Comparison of ENCODE assay signal across 8 mouse cellular contexts in genomic region chr4:116015996-116016395, GRCm38 (mm10). TPM values are rescaled to one million over a fixed set of nuclear protein-coding genes. Genes with fewer than 3 reads are reported as not detected.
A peak's percentile ranks its signal among the peaks of the same experiment; 100 is the strongest.
DNase-seq lines count a peak whose midpoint lies in the region; ATAC-seq and TF ChIP-seq lines count a peak whose summit lies in the region.

No protein-coding gene starts in this region.

- H3K36me3 ChIP-seq in kidney, embryonic 16.5 days (ENCODE audit: insufficient read depth, low read length) = no peaks in the 10 kb centered on the region
- H3K36me3 ChIP-seq in CH12.LX (replicated peaks in 1 of 2; ENCODE audit: control insufficient read depth in 1 of 2, insufficient read depth in 1 of 2, low read length in 1 of 2) = peaks cover 0 to 12% of the 10 kb centered on the region in 2 experiments

- no peak for TF ChIP-seq CTCF in CH12.LX (conservative IDR thresholded peaks at IDR 0.05 in 1 of 2, IDR thresholded peaks at IDR 0.05 in 1 of 2; ENCODE audit: low read depth in 2 of 2, low read length in 2 of 2)
- TF ChIP-seq CTCF in left cerebral cortex, adult 2 months (IDR thresholded peaks at IDR 0.05) = no peak

- TF ChIP-seq RAD21 in CH12.LX (IDR thresholded peaks at IDR 0.05; ENCODE audit: low read depth, low read length) = no peak

- ATAC-seq in kidney, embryonic 16.5 days (ENCODE audit: low FRiP score, low TSS enrichment) = no peak

- TF ChIP-seq POLR2A in CH12.LX (IDR thresholded peaks at IDR 0.05; ENCODE audit: low read depth, low read length) = no peak

- H3K27me3 ChIP-seq in kidney, embryonic 16.5 days (ENCODE audit: insufficient read depth, low read length) = peaks cover 55% of the 10 kb centered on the region
- H3K27me3 ChIP-seq in CH12.LX (replicated peaks) = peaks cover 14% of the 10 kb centered on the region

- H3K9me3 ChIP-seq in kidney, embryonic 16.5 days (ENCODE audit: low read length) = no peaks in the 10 kb centered on the region
- H3K9me3 ChIP-seq in CH12.LX (replicated peaks; ENCODE audit: low read length) = no peaks in the 10 kb centered on the region

- in situ Hi-C loops in CH12.LX (cut with MboI; ENCODE audit: low pct_ligation_motif_present, low pct_unique_long_range_greater_than_20kb, low sequenced_read_pairs) = no loop called here

- H3K4me2 ChIP-seq in kidney, embryonic 16.5 days (replicated peaks; ENCODE audit: low read depth, low read length) = peak overlapping the region; percentile 98
- H3K4me2 ChIP-seq in CH12.LX (ENCODE audit: insufficient read depth, low read depth, poor library complexity, severe bottlenecking) = peak overlapping the region; percentile 93

- no peak overlapping the region for H3K27ac ChIP-seq in kidney, embryonic 16.5 days (ENCODE audit: low read length)
- H3K27ac ChIP-seq in CH12.LX (ENCODE audit: insufficient read depth, low read depth) = peak overlapping the region; percentile 16; the same call in 1 of the 2 replicates
- H3K27ac ChIP-seq in left cerebral cortex, adult 2 months = peak overlapping the region; percentile 96

- H3K4me3 ChIP-seq in kidney, embryonic 16.5 days (ENCODE audit: low read length) = peak overlapping the region; percentile 71
- peak overlapping the region; percentile 78 to 96 (median 86) for H3K4me3 ChIP-seq in CH12.LX (replicated peaks in 1 of 3; ENCODE audit: low read depth in 2 of 3, low read length in 2 of 3, poor library complexity in 1 of 3)
- H3K4me3 ChIP-seq in left cerebral cortex, adult 2 months = peak overlapping the region; percentile 79

- intact Hi-C loops in left cerebral cortex, adult 2 months (cut with DNase I) = loop anchor here (1.0 kb wide), 1 partner anchor 17 kb away; no protein-coding TSS in a partner anchor

- no peak for TF ChIP-seq EP300 in CH12.LX (IDR thresholded peaks at IDR 0.05; ENCODE audit: low read length)

- peaks cover 16% of the 10 kb centered on the region for H3K4me1 ChIP-seq in kidney, embryonic 16.5 days (ENCODE audit: insufficient read depth, low read length)
- peaks cover 9 to 53% of the 10 kb centered on the region in 2 experiments for H3K4me1 ChIP-seq in CH12.LX (ENCODE audit: control insufficient read depth in 1 of 2, insufficient read depth in 2 of 2)

- WGBS in kidney, embryonic 16.5 days = 54% methylated on average over 8 of the region's 8 CpGs

- 0 out of 2 replicates have a peak overlapping the region, but pooled peaks have one; percentile 10 for H3K9ac ChIP-seq in kidney, embryonic 16.5 days (replicated peaks; ENCODE audit: low read length)
- peak overlapping the region; percentile 50 for H3K9ac ChIP-seq in CH12.LX (ENCODE audit: insufficient read depth, low read depth)

- dilution Hi-C loops in CH12.LX (cut with MboI; ENCODE audit: extremely low pct_ligation_motif_present, extremely low pct_unique_long_range_greater_than_20kb, low sequenced_read_pairs) = no loop called here

- H3K79me2 ChIP-seq in CH12.LX (replicated peaks; ENCODE audit: control insufficient read depth, extremely low read depth, insufficient read depth, poor library complexity, severe bottlenecking) = peaks cover 10% of the 10 kb centered on the region; the same call in 1 of the 2 replicates

- no peak for DNase-seq in kidney, postnatal 10 days
- no peak for DNase-seq in CH12.LX (ENCODE audit: extremely low read depth)
- peak; percentile 64 for DNase-seq in cerebellum, adult 9-11 months
- DNase-seq in left cerebral cortex, adult 2 months (ENCODE audit: extremely low spot score in 1 of 2, low spot score in 2 of 2) = peak in 1 of 2 experiments; percentile 69
- no peak for DNase-seq in embryo, embryonic 9.5 days (ENCODE audit: extremely low spot score)
- DNase-seq in kidney, adult 11 months = no peak
- DNase-seq in thymus, postnatal 10 days (ENCODE audit: low spot score in 2 of 2) = no peak

TF ChIP-seq in CH12.LX, 34 proteins besides CTCF, POLR2A, EP300 and RAD21:
- TF ChIP-seq USF1 (IDR thresholded peaks at IDR 0.05; ENCODE audit: low read depth, low read length) = no peak
- TF ChIP-seq NELFE (IDR thresholded peaks at IDR 0.05; ENCODE audit: low read depth, low read length) = no peak
- TF ChIP-seq USF2 (conservative IDR thresholded peaks at IDR 0.05; ENCODE audit: low read depth, low read length) = no peak
- TF ChIP-seq GABPA (IDR thresholded peaks at IDR 0.05; ENCODE audit: insufficient replicate concordance, low read depth, low read length) = no peak
- TF ChIP-seq CHD1 (IDR thresholded peaks at IDR 0.05; ENCODE audit: low read depth, low read length) = no peak
- no peak for TF ChIP-seq PAX5 (IDR thresholded peaks at IDR 0.05; ENCODE audit: low read length)
- TF ChIP-seq TBP (conservative IDR thresholded peaks at IDR 0.05; ENCODE audit: low read depth, low read length) = no peak
- no peak for TF ChIP-seq ZC3H11A (IDR thresholded peaks at IDR 0.05; ENCODE audit: low read depth, low read length)
- no peak for TF ChIP-seq MEF2A (IDR thresholded peaks at IDR 0.05; ENCODE audit: borderline replicate concordance, low read depth, low read length)

RNA-seq across cellular contexts. Expression of gene Faah, which starts 1.7 kb away (rescaled TPM):
- polyA plus RNA-seq in kidney, embryonic 16.5 days (2015; fragmentation: Nextera tagmentation; extraction: Ambion mirVana) = 13.7 and 15.3 TPM in 2 replicates
- total RNA-seq in CH12.LX (2012; rRNA removed) (9.9 and 15.1 TPM in 2 replicates), CH12.LX (2014; rRNA removed) (3.4 and 3.5 TPM in 2 replicates)
- polyA plus RNA-seq in CH12.LX (2012; ENCODE audit: insufficient read length, low read depth) = 12.1 and 13.3 TPM in 2 replicates
- 100 to 1,000 TPM; 100 to 103 TPM for total RNA-seq in left cerebral cortex, adult 2 months (2021)

RNA-seq across cellular contexts. Expression of gene Nsun4, which starts 37.7 kb away (rescaled TPM):
- polyA plus RNA-seq in kidney, embryonic 16.5 days (2015; fragmentation: Nextera tagmentation; extraction: Ambion mirVana) = 21.2 and 22.8 TPM in 2 replicates
- total RNA-seq in CH12.LX (2012; rRNA removed) = 19.9 and 20.5 TPM in 2 replicates
- 32.0 and 32.8 TPM in 2 replicates for total RNA-seq in CH12.LX (2014; rRNA removed)
- polyA plus RNA-seq in CH12.LX (2012; ENCODE audit: insufficient read length, low read depth) = 18.6 and 20.5 TPM in 2 replicates
- 10 to 100 TPM; 10.9 to 12.8 TPM for total RNA-seq in left cerebral cortex, adult 2 months (2021)

RNA-seq across cellular contexts. Expression of gene Uqcrh, which starts 58.9 kb away (rescaled TPM):
- polyA plus RNA-seq in kidney, embryonic 16.5 days (2015; fragmentation: Nextera tagmentation; extraction: Ambion mirVana) = 505 and 583 TPM in 2 replicates
- total RNA-seq in CH12.LX (2012; rRNA removed) (293 and 362 TPM in 2 replicates), CH12.LX (2014; rRNA removed) (601 and 717 TPM in 2 replicates)
- polyA plus RNA-seq in CH12.LX (2012; ENCODE audit: insufficient read length, low read depth) = 264 and 297 TPM in 2 replicates
- 100 to 1,000 TPM; 414 to 441 TPM for total RNA-seq in left cerebral cortex, adult 2 months (2021)

RNA-seq across cellular contexts. Expression of gene Lrrc41, which starts 59.1 kb away (rescaled TPM):
- polyA plus RNA-seq in kidney, embryonic 16.5 days (2015; fragmentation: Nextera tagmentation; extraction: Ambion mirVana) = 87.9 and 88.0 TPM in 2 replicates
- total RNA-seq in CH12.LX (2012; rRNA removed) (49.0 and 51.8 TPM in 2 replicates), CH12.LX (2014; rRNA removed) (50.0 and 60.8 TPM in 2 replicates)
- polyA plus RNA-seq in CH12.LX (2012; ENCODE audit: insufficient read length, low read depth) = 43.0 and 48.8 TPM in 2 replicates
- 10 to 100 TPM; 45.2 to 49.9 TPM for total RNA-seq in left cerebral cortex, adult 2 months (2021)

Comparison
In these comparisons a context has a peak if more than half of its experiments do, and no peak if none do; other contexts are left out.
1. RNA of gene Faah, which starts 1.7 kb away (total RNA-seq): 100 to 103 TPM in left cerebral cortex, adult 2 months; 3.4 to 15.1 TPM in CH12.LX; every median in the first group is over 4 times any median in the second.
2. Peak in every context shown above with its lines, with median percentiles within 50 percentile points of each other: H3K4me3 ChIP-seq.